In the genomic region with DNA sequence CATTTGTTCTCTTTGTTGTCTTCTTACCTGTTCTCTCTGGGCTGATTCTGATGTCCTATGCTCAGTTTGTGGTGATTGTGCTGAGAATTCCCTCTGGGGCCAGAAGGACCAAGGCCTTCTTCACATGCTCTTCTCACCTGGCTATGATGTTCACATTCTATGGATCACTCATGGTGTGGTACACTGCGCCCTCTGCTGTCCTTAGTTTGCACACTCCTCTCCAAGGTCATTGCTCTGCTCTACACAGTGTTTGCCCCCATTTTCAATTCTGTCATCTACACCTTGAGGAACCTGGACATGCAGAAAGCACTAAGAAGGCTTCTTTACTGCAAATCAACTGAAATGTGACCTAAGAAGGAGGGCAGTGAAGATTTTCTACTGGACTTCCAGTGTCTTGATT, we compare ENCODE assay signal across 10 mouse cellular contexts. TPM values are rescaled to one million over a fixed set of nuclear protein-coding genes. Genes with fewer than 3 reads are reported as not detected.
DNase-seq lines count a peak whose midpoint lies in the region; ATAC-seq and TF ChIP-seq lines count a peak whose summit lies in the region.
"Had no signal": no experiment of that assay in that cellular context is flagged by ENCODE, and none has a peak within 500 bp of the region (broad histone marks: within the 10 kb centered on the region; RNA-seq: fewer than 3 reads in every experiment).

No protein-coding gene starts in this region.

- no peaks in the 10 kb centered on the region for H3K36me3 ChIP-seq in midbrain, postnatal 0 days (ENCODE audit: insufficient read depth, low read length)
- H3K36me3 ChIP-seq in midbrain, embryonic 10.5 days = no peaks in the 10 kb centered on the region
- no peaks in the 10 kb centered on the region for H3K36me3 ChIP-seq in heart, embryonic 12.5 days
- H3K36me3 ChIP-seq: G1E; limb, embryonic 13.5 days had no signal

- H3K4me2 ChIP-seq in midbrain, postnatal 0 days (ENCODE audit: low read depth, low read length, poor library complexity, severe bottlenecking) = no peak overlapping the region
- no peak overlapping the region for H3K4me2 ChIP-seq in heart, embryonic 12.5 days
- H3K4me2 ChIP-seq: limb, embryonic 13.5 days had no signal

- TF ChIP-seq CTCF in midbrain, postnatal 0 days (IDR thresholded peaks at IDR 0.05) = peak; percentile 32
- TF ChIP-seq CTCF in cortical plate, adult 2 months (IDR thresholded peaks at IDR 0.05; ENCODE audit: extremely low read depth, insufficient read depth, low read length) = peak; percentile 43

- H3K9ac ChIP-seq in midbrain, postnatal 0 days (replicated peaks; ENCODE audit: low read length, poor library complexity, severe bottlenecking) = no peak overlapping the region
- no peak overlapping the region for H3K9ac ChIP-seq in heart, embryonic 12.5 days
- H3K9ac ChIP-seq: limb, embryonic 13.5 days had no signal

- no peaks in the 10 kb centered on the region for H3K27me3 ChIP-seq in midbrain, postnatal 0 days (ENCODE audit: insufficient read depth, low read length)
- H3K27me3 ChIP-seq in midbrain, embryonic 10.5 days (ENCODE audit: low read depth, poor library complexity, severe bottlenecking) = no peaks in the 10 kb centered on the region
- no peaks in the 10 kb centered on the region for H3K27me3 ChIP-seq in heart, embryonic 12.5 days (replicated peaks)
- H3K27me3 ChIP-seq: limb, embryonic 13.5 days had no signal

- H3K9me3 ChIP-seq in midbrain, postnatal 0 days (ENCODE audit: low read length) = no peaks in the 10 kb centered on the region
- H3K9me3 ChIP-seq in midbrain, embryonic 10.5 days (replicated peaks) = no peaks in the 10 kb centered on the region
- no peaks in the 10 kb centered on the region for H3K9me3 ChIP-seq in heart, embryonic 12.5 days (replicated peaks)
- H3K9me3 ChIP-seq: G1E; limb, embryonic 13.5 days had no signal

- no peak for ATAC-seq in midbrain, postnatal 0 days (ENCODE audit: low FRiP score)
- ATAC-seq in heart, embryonic 12.5 days (ENCODE audit: insufficient number of reproducible peaks, low FRiP score) = no peak

- peak; percentile 23 to 32 for DNase-seq in cerebellum, postnatal 10 days
- DNase-seq in cerebellum, adult 11-12 months = no peak
- no peak for DNase-seq in midbrain, postnatal 0 days (ENCODE audit: low spot score)
- no peak for DNase-seq in midbrain, embryonic 10.5 days (ENCODE audit: low spot score)
- DNase-seq in naive thymus-derived CD4-positive, alpha-beta T cell, adult 2 months (ENCODE audit: low read depth) = peak; percentile 66
- DNase-seq in ovary, adult 18-20 months (ENCODE audit: low spot score) = no peak

- H3K27ac ChIP-seq in midbrain, postnatal 0 days (ENCODE audit: low read depth, low read length) = no peak overlapping the region
- no peak overlapping the region for H3K27ac ChIP-seq in midbrain, embryonic 10.5 days (replicated peaks)
- no peak overlapping the region for H3K27ac ChIP-seq in cortical plate, adult 2 months (ENCODE audit: insufficient read depth, low read length)
- H3K27ac ChIP-seq in heart, embryonic 12.5 days (ENCODE audit: poor library complexity, severe bottlenecking) = no peak overlapping the region
- H3K27ac ChIP-seq: limb, embryonic 13.5 days had no signal

- no peaks in the 10 kb centered on the region for H3K4me1 ChIP-seq in midbrain, postnatal 0 days (ENCODE audit: insufficient read depth, low read length)
- H3K4me1 ChIP-seq in midbrain, embryonic 10.5 days = no peaks in the 10 kb centered on the region
- H3K4me1 ChIP-seq in cortical plate, adult 2 months (ENCODE audit: control insufficient read depth, insufficient read depth, low read length) = no peaks in the 10 kb centered on the region
- H3K4me1 ChIP-seq in heart, embryonic 12.5 days (replicated peaks) = no peaks in the 10 kb centered on the region
- H3K4me1 ChIP-seq: limb, embryonic 13.5 days had no signal

- 12% methylated on average over 1 of the region's 1 CpGs for WGBS in midbrain, postnatal 0 days
- 10% methylated on average over 1 of the region's 1 CpGs for WGBS in midbrain, embryonic 10.5 days
- 14% methylated on average over 1 of the region's 1 CpGs for WGBS in heart, embryonic 12.5 days

- TF ChIP-seq POLR2A in cortical plate, adult 2 months (IDR thresholded peaks at IDR 0.05; ENCODE audit: extremely low read depth, insufficient read depth, low read length) = no peak

- no peak overlapping the region for H3K4me3 ChIP-seq in midbrain, postnatal 0 days (ENCODE audit: low read depth, low read length)
- H3K4me3 ChIP-seq in midbrain, embryonic 10.5 days = no peak overlapping the region
- H3K4me3 ChIP-seq in cortical plate, adult 2 months (ENCODE audit: insufficient read depth, low read length) = no peak overlapping the region
- no peak overlapping the region for H3K4me3 ChIP-seq in heart, embryonic 12.5 days
- H3K4me3 ChIP-seq: limb, embryonic 13.5 days had no signal

RNA-seq across cellular contexts. Expression of gene Olfr98, which starts 13.0 kb away (rescaled TPM):
- total RNA-seq in midbrain, postnatal 0 days (2014; rRNA removed) = not detected in 2 replicates
- not detected in 2 replicates for polyA plus RNA-seq in midbrain, postnatal 0 days (2015; fragmentation: Nextera tagmentation; extraction: Ambion mirVana)
- not detected in 2 replicates for polyA plus RNA-seq in midbrain, embryonic 10.5 days (2016; fragmentation: Nextera tagmentation; extraction: Ambion mirVana)
- polyA plus RNA-seq in cortical plate, adult 2 months (2012; rRNA removed) = not detected in 2 replicates
- polyA plus RNA-seq in heart, embryonic 12.5 days (2016; fragmentation: Nextera tagmentation; extraction: Ambion mirVana) = not detected in 2 replicates
- total RNA-seq: G1E had no signal
- polyA plus RNA-seq: G1E; limb, embryonic 13.5 days had no signal

RNA-seq across cellular contexts. Expression of gene Olfr97, which starts 13.4 kb away (rescaled TPM):
- not detected in 2 replicates for total RNA-seq in midbrain, postnatal 0 days (2014; rRNA removed)
- polyA plus RNA-seq in midbrain, postnatal 0 days (2015; fragmentation: Nextera tagmentation; extraction: Ambion mirVana) = not detected in 2 replicates
- polyA plus RNA-seq in midbrain, embryonic 10.5 days (2016; fragmentation: Nextera tagmentation; extraction: Ambion mirVana) = not detected in 2 replicates
- polyA plus RNA-seq in cortical plate, adult 2 months (2012; rRNA removed) = not detected in 2 replicates
- polyA plus RNA-seq in heart, embryonic 12.5 days (2016; fragmentation: Nextera tagmentation; extraction: Ambion mirVana) = not detected in 2 replicates
- polyA plus RNA-seq: G1E; limb, embryonic 13.5 days had no signal

RNA-seq across cellular contexts. Expression of gene H2-M3, which starts 19.5 kb away (rescaled TPM):
- total RNA-seq in midbrain, postnatal 0 days (2014; rRNA removed) = 1.6 TPM in 2 replicates
- polyA plus RNA-seq in midbrain, postnatal 0 days (2015; fragmentation: Nextera tagmentation; extraction: Ambion mirVana) = 2.5 and 2.6 TPM in 2 replicates
- 1.8 and 2.1 TPM in 2 replicates for polyA plus RNA-seq in midbrain, embryonic 10.5 days (2016; fragmentation: Nextera tagmentation; extraction: Ambion mirVana)
- polyA plus RNA-seq in cortical plate, adult 2 months (2012; rRNA removed) = 2.6 and 3.3 TPM in 2 replicates
- 0.57 and 0.74 TPM in 2 replicates for polyA plus RNA-seq in heart, embryonic 12.5 days (2016; fragmentation: Nextera tagmentation; extraction: Ambion mirVana)
- total RNA-seq: G1E had no signal
- polyA plus RNA-seq: G1E had no signal

RNA-seq across cellular contexts. Expression of gene Olfr96, which starts 30.6 kb away (rescaled TPM):
- not detected in 2 replicates for total RNA-seq in midbrain, postnatal 0 days (2014; rRNA removed)
- not detected in 2 replicates for polyA plus RNA-seq in midbrain, postnatal 0 days (2015; fragmentation: Nextera tagmentation; extraction: Ambion mirVana)
- not detected in 2 replicates for polyA plus RNA-seq in midbrain, embryonic 10.5 days (2016; fragmentation: Nextera tagmentation; extraction: Ambion mirVana)
- not detected in 2 replicates for polyA plus RNA-seq in cortical plate, adult 2 months (2012; rRNA removed)
- polyA plus RNA-seq in heart, embryonic 12.5 days (2016; fragmentation: Nextera tagmentation; extraction: Ambion mirVana) = not detected in 2 replicates
- total RNA-seq: G1E had no signal
- polyA plus RNA-seq: G1E; limb, embryonic 13.5 days had no signal

RNA-seq across cellular contexts. Expression of gene Olfr99, which starts 32.7 kb away (rescaled TPM):
- total RNA-seq in midbrain, postnatal 0 days (2014; rRNA removed) = not detected in 2 replicates
- polyA plus RNA-seq in midbrain, postnatal 0 days (2015; fragmentation: Nextera tagmentation; extraction: Ambion mirVana) = not detected in 2 replicates
- not detected in 2 replicates for polyA plus RNA-seq in midbrain, embryonic 10.5 days (2016; fragmentation: Nextera tagmentation; extraction: Ambion mirVana)
- polyA plus RNA-seq in cortical plate, adult 2 months (2012; rRNA removed) = not detected in 2 replicates
- not detected in 2 replicates for polyA plus RNA-seq in heart, embryonic 12.5 days (2016; fragmentation: Nextera tagmentation; extraction: Ambion mirVana)
- total RNA-seq: G1E had no signal
- polyA plus RNA-seq: G1E; limb, embryonic 13.5 days had no signal

Comparison
In these comparisons a context has a peak if more than half of its experiments do, and no peak if none do; other contexts are left out.
1. DNase-seq: peak in cerebellum, postnatal 10 days (2 of 2) and naive thymus-derived CD4-positive, alpha-beta T cell, adult 2 months (single experiment); none in cerebellum, adult 11-12 months (single experiment), midbrain, postnatal 0 days (single experiment), midbrain, embryonic 10.5 days (single experiment) and ovary, adult 18-20 months (single experiment).